Mouse (Mus musculus) heart, embryonic 15.5 days (tissue): ENCODE results near the gene Ffar3. TPM values are rescaled to one million over a fixed set of nuclear protein-coding genes. Genes with fewer than 3 reads are reported as not detected.

Experiments used
- ATAC-seq: fragments of 200-750 bp; cut with Nextera tagmentation; replicated peaks from 2 replicates; pipeline ENCODE4 v1.8.0; 2017; ENCODE audit warnings: low read depth, moderate TSS enrichment; ENCODE audit not compliant: insufficient number of reproducible peaks, insufficient read depth, low FRiP score
- H3K27ac ChIP-seq: fragments of 300-500 bp; sonication (generic); 2 replicates; pipeline ENCODE4 v1.5.1; 2015; ENCODE audit warnings: mild to moderate bottlenecking, inconsistent platforms
- H3K27me3 ChIP-seq: fragments of 300-500 bp; sonication (generic); 2 replicates; pipeline ENCODE4 v1.6.1; 2015; ENCODE audit warnings: inconsistent platforms
- H3K36me3 ChIP-seq: fragments of 300-500 bp; sonication (generic); 2 replicates; pipeline ENCODE4 v1.6.1; 2015; ENCODE audit warnings: mild to moderate bottlenecking, inconsistent platforms
- H3K4me1 ChIP-seq: fragments of 300-500 bp; sonication (generic); replicated peaks from 2 replicates; pipeline ENCODE4 v1.6.1; 2015; ENCODE audit warnings: inconsistent platforms
- H3K4me2 ChIP-seq: fragments of 300-500 bp; sonication (generic); 2 replicates; pipeline ENCODE4 v1.6.1; 2015; ENCODE audit warnings: inconsistent platforms, mild to moderate bottlenecking, moderate library complexity
- H3K4me3 ChIP-seq: fragments of 300-500 bp; sonication (generic); 2 replicates; pipeline ENCODE4 v1.5.1; 2015; ENCODE audit warnings: mild to moderate bottlenecking, inconsistent platforms
- H3K9ac ChIP-seq: fragments of 300-500 bp; sonication (generic); 2 replicates; pipeline ENCODE4 v1.6.1; 2015; ENCODE audit warnings: mild to moderate bottlenecking, inconsistent platforms
- H3K9me3 ChIP-seq: fragments of 300-500 bp; sonication (generic); replicated peaks from 2 replicates; pipeline ENCODE4 v1.6.1; 2016; ENCODE audit warnings: inconsistent platforms
- WGBS: fragments of 180-500 bp; shearing (Covaris S2); methylation state at CpG from one replicate; pipeline ENCODE4 v1.1.7; 2015; ENCODE audit warnings: mixed read lengths; 5-methylcytosine and 5-hydroxymethylcytosine counted together
- polyA plus RNA-seq: library from polyadenylated mRNA; unstranded; fragments of >200 nt; fragmentation: Nextera tagmentation; extraction: Ambion mirVana; gene quantifications from 2 replicates; pipeline ENCODE4 v1.2.1, GENCODE M21; 2015

Ffar3 gene
- polyA plus RNA-seq, 1 experiment from 2014 or later: not detected

- no peaks in the 10 kb centered on the region for H3K4me1 ChIP-seq
- no peaks in the 10 kb centered on the region for H3K36me3 ChIP-seq
- no peak overlapping the region for H3K27ac ChIP-seq
- H3K4me2 ChIP-seq: no peak overlapping the region
- peaks cover 4% of the 10 kb centered on the region for H3K27me3 ChIP-seq
- no peak for ATAC-seq
- H3K9ac ChIP-seq: no peak overlapping the region
- no peaks in the 10 kb centered on the region for H3K9me3 ChIP-seq
- no peak overlapping the region for H3K4me3 ChIP-seq
- 58% methylated on average over 5 of the region's 5 CpGs for WGBS
Measured at GRCm38 (mm10) chr7:30821532-30821931, 34.4 kb downstream of the Ffar3 start.

GRCm38 (mm10) chr7:30820854-30821445, 35.0 kb downstream of the Ffar3 start:
- peaks cover 4% of the 10 kb centered on the region for H3K27me3 ChIP-seq
- WGBS: 64% methylated on average over 7 of the region's 7 CpGs
- H3K36me3 ChIP-seq: no peaks in the 10 kb centered on the region
- H3K4me3 ChIP-seq: no peak overlapping the region
- no peak overlapping the region for H3K27ac ChIP-seq
- H3K4me1 ChIP-seq: no peaks in the 10 kb centered on the region
- H3K9ac ChIP-seq: no peak overlapping the region
- ATAC-seq: no peak
- no peaks in the 10 kb centered on the region for H3K9me3 ChIP-seq
- no peak overlapping the region for H3K4me2 ChIP-seq

GRCm38 (mm10) chr7:30820131-30820530, 35.8 kb downstream of the Ffar3 start:
- no peaks in the 10 kb centered on the region for H3K36me3 ChIP-seq

GRCm38 (mm10) chr7:30812291-30812807, 43.6 kb downstream of the Ffar3 start:
- H3K4me2 ChIP-seq: no peak overlapping the region
- no peaks in the 10 kb centered on the region for H3K9me3 ChIP-seq
- WGBS: 67% methylated on average over 6 of the region's 6 CpGs
- H3K36me3 ChIP-seq: no peaks in the 10 kb centered on the region
- ATAC-seq: no peak
- H3K27ac ChIP-seq: no peak overlapping the region
- H3K4me1 ChIP-seq: no peaks in the 10 kb centered on the region
- H3K9ac ChIP-seq: no peak overlapping the region
- no peak overlapping the region for H3K4me3 ChIP-seq
- H3K27me3 ChIP-seq: no peaks in the 10 kb centered on the region; the same call in 1 of the 2 replicates

More at GRCm38 (mm10) chr7:30820131-30820530, 35.8 kb downstream of the Ffar3 start:
- no peak for ATAC-seq
- H3K4me2 ChIP-seq: no peak overlapping the region
- H3K9ac ChIP-seq: no peak overlapping the region
- no peak overlapping the region for H3K27ac ChIP-seq
- 62% methylated on average over 6 of the region's 6 CpGs for WGBS
- H3K4me3 ChIP-seq: no peak overlapping the region
- H3K9me3 ChIP-seq: no peaks in the 10 kb centered on the region
- peaks cover 4% of the 10 kb centered on the region for H3K27me3 ChIP-seq
- no peaks in the 10 kb centered on the region for H3K4me1 ChIP-seq

- no peaks in the 10 kb centered on the region; the same call in 1 of the 2 replicates for H3K27me3 ChIP-seq
- no peaks in the 10 kb centered on the region for H3K4me1 ChIP-seq
- no peaks in the 10 kb centered on the region for H3K36me3 ChIP-seq
- no peak overlapping the region for H3K4me2 ChIP-seq
- no peak overlapping the region for H3K4me3 ChIP-seq
- H3K9ac ChIP-seq: no peak overlapping the region
- no peak for ATAC-seq
- 46% methylated on average over 9 of the region's 9 CpGs for WGBS
- H3K27ac ChIP-seq: no peak overlapping the region
- H3K9me3 ChIP-seq: no peaks in the 10 kb centered on the region
Measured at GRCm38 (mm10) chr7:30811757-30812290, 44.2 kb downstream of the Ffar3 start.

- H3K27ac ChIP-seq: no peak overlapping the region
- 55% methylated on average over 6 of the region's 6 CpGs for WGBS
- H3K36me3 ChIP-seq: no peaks in the 10 kb centered on the region
- H3K9me3 ChIP-seq: no peaks in the 10 kb centered on the region
- H3K4me1 ChIP-seq: no peaks in the 10 kb centered on the region
- no peaks in the 10 kb centered on the region for H3K27me3 ChIP-seq
- no peak overlapping the region for H3K4me2 ChIP-seq
- no peak for ATAC-seq
- no peak overlapping the region for H3K9ac ChIP-seq
- H3K4me3 ChIP-seq: no peak overlapping the region
Measured at GRCm38 (mm10) chr7:30810319-30810718, 45.7 kb downstream of the Ffar3 start.

GRCm38 (mm10) chr7:30805924-30806323, 50.1 kb downstream of the Ffar3 start:
- no peak overlapping the region for H3K9ac ChIP-seq
- H3K9me3 ChIP-seq: no peaks in the 10 kb centered on the region
- no peak for ATAC-seq
- no peaks in the 10 kb centered on the region for H3K4me1 ChIP-seq
- WGBS: 47% methylated on average over 6 of the region's 6 CpGs
- no peak overlapping the region for H3K4me3 ChIP-seq
- H3K4me2 ChIP-seq: no peak overlapping the region
- no peak overlapping the region for H3K27ac ChIP-seq
- no peaks in the 10 kb centered on the region for H3K36me3 ChIP-seq
- H3K27me3 ChIP-seq: no peaks in the 10 kb centered on the region

Other genes with a start within 250 kb of the Ffar3 start
- gene Upk1a, start 243.3 kb downstream of the Ffar3 start, polyA plus RNA-seq: 0.43 and 1.4 TPM in 2 replicates
- 1,740 and 2,396 TPM in 2 replicates for gene Cox6b1, start 230.0 kb downstream of the Ffar3 start, polyA plus RNA-seq
- not detected in 2 replicates for gene Etv2, start 220.3 kb downstream of the Ffar3 start, polyA plus RNA-seq
- gene Rbm42, start 205.9 kb downstream of the Ffar3 start, polyA plus RNA-seq: 73.7 and 92.8 TPM in 2 replicates
- gene Haus5, start 191.2 kb downstream of the Ffar3 start, polyA plus RNA-seq: 23.4 and 33.8 TPM in 2 replicates
- not detected in 2 replicates for gene Pmis2, start 184.6 kb downstream of the Ffar3 start, polyA plus RNA-seq
- 1.0 and 1.4 TPM in 2 replicates for gene 2200002J24Rik, start 157.3 kb downstream of the Ffar3 start, polyA plus RNA-seq
- 0.37 and 0.62 TPM in 2 replicates for gene Atp4a, start 144.0 kb downstream of the Ffar3 start, polyA plus RNA-seq
- gene Tmem147, start 126.6 kb downstream of the Ffar3 start, polyA plus RNA-seq: 167 and 172 TPM in 2 replicates
- gene Gapdhs, start 112.5 kb downstream of the Ffar3 start, polyA plus RNA-seq: 0.13 TPM in 1 of 2 replicates, not detected in the other
- 1.2 and 1.5 TPM in 2 replicates for gene Sbsn, start 104.7 kb downstream of the Ffar3 start, polyA plus RNA-seq
- 2.8 and 3.6 TPM in 2 replicates for gene Dmkn, start 92.4 kb downstream of the Ffar3 start, polyA plus RNA-seq
- gene Krtdap, start 68.3 kb downstream of the Ffar3 start, polyA plus RNA-seq: 3.8 and 6.4 TPM in 2 replicates
- gene Ffar2, start 32.4 kb downstream of the Ffar3 start, polyA plus RNA-seq: 0.20 and 0.44 TPM in 2 replicates
- gene Ffar1, start 5.4 kb upstream of the Ffar3 start, polyA plus RNA-seq: not detected in 2 replicates
- gene Cd22, start 24.2 kb upstream of the Ffar3 start, polyA plus RNA-seq: 0.06 TPM in 1 of 2 replicates, not detected in the other
- gene Mag, start 58.7 kb upstream of the Ffar3 start, polyA plus RNA-seq: 0.14 and 0.29 TPM in 2 replicates
- gene Hamp2, start 68.5 kb upstream of the Ffar3 start, polyA plus RNA-seq: not detected in 2 replicates
- gene Hamp, start 87.9 kb upstream of the Ffar3 start, polyA plus RNA-seq: not detected in 2 replicates
- 13.1 and 16.2 TPM in 2 replicates for gene Usf2, start 100.6 kb upstream of the Ffar3 start, polyA plus RNA-seq
- 7.0 and 18.9 TPM in 2 replicates for gene Lsr, start 117.3 kb upstream of the Ffar3 start, polyA plus RNA-seq
- 0.54 and 0.86 TPM in 2 replicates for gene Fam187b, start 117.6 kb upstream of the Ffar3 start, polyA plus RNA-seq
- gene Fxyd5, start 186.3 kb upstream of the Ffar3 start, polyA plus RNA-seq: 39.1 and 47.0 TPM in 2 replicates
- 1.1 and 2.7 TPM in 2 replicates for gene Fxyd7, start 195.3 kb upstream of the Ffar3 start, polyA plus RNA-seq
- 950 and 1,236 TPM in 2 replicates for gene Fxyd1, start 201.0 kb upstream of the Ffar3 start, polyA plus RNA-seq
- 0.25 and 0.39 TPM in 2 replicates for gene Lgi4, start 203.2 kb upstream of the Ffar3 start, polyA plus RNA-seq
- 2.6 and 15.2 TPM in 2 replicates for gene Fxyd3, start 220.5 kb upstream of the Ffar3 start, polyA plus RNA-seq